Mouse (Mus musculus): ENCODE measurements around the gene Olfr287.
A peak's percentile ranks its signal among the peaks of the same experiment; 100 is the strongest.

Olfr287 gene

DNA sequence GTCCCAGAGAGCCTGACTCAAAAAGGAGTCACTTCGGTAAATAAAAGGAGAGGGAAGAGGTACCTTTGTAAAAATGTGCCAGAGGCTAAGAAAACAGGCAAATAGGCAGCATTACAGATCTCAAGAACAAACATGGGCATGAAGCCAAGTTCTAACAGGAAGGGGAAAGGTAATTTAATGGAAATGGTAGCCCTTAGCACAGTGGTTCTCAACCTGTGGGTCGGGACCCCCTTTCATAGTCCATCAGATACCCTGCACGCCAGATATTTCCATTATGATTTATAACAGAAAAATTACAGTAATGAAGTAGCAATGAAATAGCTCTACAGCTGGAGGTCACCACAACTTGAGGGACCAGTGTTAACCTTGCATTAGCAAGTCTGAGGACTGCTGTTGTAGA, 43.5 kb downstream of the Olfr287 start:
- Histone ChIP-seq H3K27me3 (ENCODE audit: insufficient read depth, low read length) (peaks cover 43% of the 10 kb centered on the region), H3K4me3 (replicated peaks; ENCODE audit: low read length) (no peak overlapping the region), H3K36me3 (ENCODE audit: insufficient read depth, low read length) (no peaks in the 10 kb centered on the region), H3K4me1 (replicated peaks; ENCODE audit: low read depth, low read length) (peaks cover 10% of the 10 kb centered on the region), H3K9me3 (ENCODE audit: low read length) (no peaks in the 10 kb centered on the region)
- no peak for TF ChIP-seq CTCF (conservative IDR thresholded peaks at IDR 0.05; ENCODE audit: low read length)
- no peak for TF ChIP-seq NANOG (IDR thresholded peaks at IDR 0.05; ENCODE audit: borderline replicate concordance, low read length)
- no peak for TF ChIP-seq POU5F1 (IDR thresholded peaks at IDR 0.05; ENCODE audit: borderline replicate concordance, low read length)

DNA sequence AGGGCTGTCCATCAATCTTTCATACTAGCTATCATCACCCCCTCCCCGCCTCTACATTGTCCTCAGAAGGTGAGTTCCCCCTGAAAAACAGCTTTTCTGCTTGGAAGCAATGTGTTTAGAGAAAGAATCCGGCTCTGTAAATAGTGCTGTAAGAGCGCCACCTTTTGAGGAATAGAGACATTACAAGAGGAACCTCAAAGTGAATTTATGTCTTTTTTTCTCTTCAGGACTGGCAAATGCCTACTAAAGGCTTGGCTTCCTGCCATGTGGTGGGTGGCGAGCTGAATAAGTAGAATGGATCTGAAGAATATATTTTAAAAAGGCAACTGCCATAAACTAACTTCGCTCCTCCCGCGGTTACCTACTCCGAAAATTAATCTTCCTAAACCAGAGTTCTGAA, 47.0 kb downstream of the Olfr287 start:
- Histone ChIP-seq H3K4me3 (replicated peaks; ENCODE audit: low read length) (no peak overlapping the region), H3K27me3 (ENCODE audit: insufficient read depth, low read length) (peaks cover 51% of the 10 kb centered on the region), H3K4me1 (replicated peaks; ENCODE audit: low read depth, low read length) (peaks cover 6% of the 10 kb centered on the region), H3K9me3 (ENCODE audit: low read length) (no peaks in the 10 kb centered on the region), H3K36me3 (ENCODE audit: insufficient read depth, low read length) (no peaks in the 10 kb centered on the region)
- TF ChIP-seq POU5F1 (IDR thresholded peaks at IDR 0.05; ENCODE audit: borderline replicate concordance, low read length) (no peak), CTCF (conservative IDR thresholded peaks at IDR 0.05; ENCODE audit: low read length) (peak; percentile 90), NANOG (IDR thresholded peaks at IDR 0.05; ENCODE audit: borderline replicate concordance, low read length) (no peak)

DNA sequence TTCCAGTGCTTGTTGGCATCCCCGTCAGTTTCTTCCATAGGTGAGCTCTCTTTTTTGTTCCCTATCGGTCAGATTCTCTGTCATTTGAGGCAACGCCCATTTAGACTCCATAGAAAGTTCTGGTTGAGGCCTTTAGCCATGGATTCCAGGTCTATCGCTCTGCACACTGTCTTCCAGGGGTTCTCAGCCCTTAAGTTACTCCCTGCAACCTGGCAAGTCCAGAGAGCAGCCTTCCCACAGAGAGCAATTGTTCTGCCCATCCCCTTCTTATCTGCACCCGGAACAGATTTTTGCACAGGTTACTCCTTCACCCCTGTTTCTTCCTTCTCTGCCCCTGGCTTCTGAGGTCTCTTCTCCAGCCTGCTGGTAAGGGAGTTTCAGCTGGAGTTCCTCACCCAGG, 48.7 kb downstream of the Olfr287 start:
- H3K4me1 ChIP-seq (replicated peaks; ENCODE audit: low read depth, low read length) = peaks cover 20% of the 10 kb centered on the region
- TF ChIP-seq NANOG (IDR thresholded peaks at IDR 0.05; ENCODE audit: borderline replicate concordance, low read length) = no peak
- TF ChIP-seq CTCF (conservative IDR thresholded peaks at IDR 0.05; ENCODE audit: low read length) = no peak
- no peak overlapping the region for H3K4me3 ChIP-seq (replicated peaks; ENCODE audit: low read length)
- no peaks in the 10 kb centered on the region for H3K36me3 ChIP-seq (ENCODE audit: insufficient read depth, low read length)
- H3K27me3 ChIP-seq (ENCODE audit: insufficient read depth, low read length) = peaks cover 60% of the 10 kb centered on the region
- 0 out of 2 replicates have a peak, but pooled peaks cover under 1% of the 10 kb centered on the region for H3K9me3 ChIP-seq (ENCODE audit: low read length)

GRCm38 (mm10) chr15:98170917-98171316, 49.9 kb downstream of the Olfr287 start:
- Histone ChIP-seq H3K27me3 (ENCODE audit: insufficient read depth, low read length) (peaks cover 61% of the 10 kb centered on the region), H3K36me3 (ENCODE audit: insufficient read depth, low read length) (no peaks in the 10 kb centered on the region), H3K4me1 (replicated peaks; ENCODE audit: low read depth, low read length) (peaks cover 21% of the 10 kb centered on the region), H3K9me3 (ENCODE audit: low read length) (0 out of 2 replicates have a peak, but pooled peaks cover 4% of the 10 kb centered on the region), H3K4me3 (replicated peaks; ENCODE audit: low read length) (no peak overlapping the region)
- TF ChIP-seq NANOG (IDR thresholded peaks at IDR 0.05; ENCODE audit: borderline replicate concordance, low read length) = no peak
- no peak for TF ChIP-seq CTCF (conservative IDR thresholded peaks at IDR 0.05; ENCODE audit: low read length)
- no peak for TF ChIP-seq POU5F1 (IDR thresholded peaks at IDR 0.05; ENCODE audit: borderline replicate concordance, low read length)

DNA sequence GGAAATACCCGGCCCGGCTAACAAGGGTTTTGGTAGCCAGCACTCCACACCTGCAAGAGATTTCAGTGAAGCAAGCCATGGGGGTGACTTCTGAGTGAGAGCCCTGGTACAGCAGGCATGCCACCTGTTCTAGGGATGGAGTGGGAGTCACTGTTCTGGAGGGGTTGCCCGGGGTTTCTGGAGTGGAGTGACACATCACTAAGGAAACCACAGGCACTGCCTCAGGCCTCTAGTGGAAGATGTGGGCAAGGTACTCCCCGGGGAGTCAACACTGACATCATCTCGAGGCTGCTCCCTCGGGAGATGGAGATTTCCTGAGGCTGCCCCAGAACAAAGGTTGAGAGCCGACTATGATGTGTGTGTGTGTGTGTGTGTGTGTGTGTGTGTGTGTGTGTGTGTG, 50.5 kb downstream of the Olfr287 start:
- Histone ChIP-seq H3K4me1 (replicated peaks; ENCODE audit: low read depth, low read length) (peaks cover 21% of the 10 kb centered on the region), H3K9me3 (ENCODE audit: low read length) (0 out of 2 replicates have a peak, but pooled peaks cover 4% of the 10 kb centered on the region)
- no peak for TF ChIP-seq CTCF (conservative IDR thresholded peaks at IDR 0.05; ENCODE audit: low read length)
- TF ChIP-seq POU5F1 (IDR thresholded peaks at IDR 0.05; ENCODE audit: borderline replicate concordance, low read length) = no peak
- no peak for TF ChIP-seq NANOG (IDR thresholded peaks at IDR 0.05; ENCODE audit: borderline replicate concordance, low read length)

DNA sequence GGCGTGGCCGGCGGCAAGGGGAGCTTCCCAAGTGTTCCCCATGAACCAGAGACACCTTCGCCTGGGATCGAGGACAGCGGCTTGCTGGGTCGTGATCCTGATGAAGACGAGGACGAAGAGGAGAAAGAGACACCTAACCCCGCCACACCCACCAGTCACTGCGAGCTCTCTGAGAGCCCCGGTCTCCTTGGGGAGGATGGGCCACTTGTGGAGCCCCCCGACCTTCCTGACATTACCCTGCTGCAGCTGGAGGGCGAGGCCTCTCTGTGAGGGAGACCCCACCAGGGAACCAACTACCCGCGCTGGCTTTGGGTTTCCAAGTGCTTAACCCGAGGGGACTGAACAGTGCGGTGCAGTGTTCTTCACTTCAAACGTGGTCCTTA, 52.2 kb downstream of the Olfr287 start:
- Histone ChIP-seq H3K27me3 (ENCODE audit: insufficient read depth, low read length) (peaks cover 65% of the 10 kb centered on the region), H3K9me3 (ENCODE audit: low read length) (0 out of 2 replicates have a peak, but pooled peaks cover 4% of the 10 kb centered on the region), H3K4me3 (replicated peaks; ENCODE audit: low read length) (peak overlapping the region; percentile 81), H3K36me3 (ENCODE audit: insufficient read depth, low read length) (no peaks in the 10 kb centered on the region), H3K4me1 (replicated peaks; ENCODE audit: low read depth, low read length) (peaks cover 21% of the 10 kb centered on the region)
- TF ChIP-seq CTCF (conservative IDR thresholded peaks at IDR 0.05; ENCODE audit: low read length) = no peak
- no peak for TF ChIP-seq NANOG (IDR thresholded peaks at IDR 0.05; ENCODE audit: borderline replicate concordance, low read length)
- no peak for TF ChIP-seq POU5F1 (IDR thresholded peaks at IDR 0.05; ENCODE audit: borderline replicate concordance, low read length)

More for the DNA sequence above, 50.5 kb downstream of the Olfr287 start:
- no peak overlapping the region for H3K4me3 ChIP-seq (replicated peaks; ENCODE audit: low read length)
- peaks cover 66% of the 10 kb centered on the region for H3K27me3 ChIP-seq (ENCODE audit: insufficient read depth, low read length)
- H3K36me3 ChIP-seq (ENCODE audit: insufficient read depth, low read length) = no peaks in the 10 kb centered on the region

DNA sequence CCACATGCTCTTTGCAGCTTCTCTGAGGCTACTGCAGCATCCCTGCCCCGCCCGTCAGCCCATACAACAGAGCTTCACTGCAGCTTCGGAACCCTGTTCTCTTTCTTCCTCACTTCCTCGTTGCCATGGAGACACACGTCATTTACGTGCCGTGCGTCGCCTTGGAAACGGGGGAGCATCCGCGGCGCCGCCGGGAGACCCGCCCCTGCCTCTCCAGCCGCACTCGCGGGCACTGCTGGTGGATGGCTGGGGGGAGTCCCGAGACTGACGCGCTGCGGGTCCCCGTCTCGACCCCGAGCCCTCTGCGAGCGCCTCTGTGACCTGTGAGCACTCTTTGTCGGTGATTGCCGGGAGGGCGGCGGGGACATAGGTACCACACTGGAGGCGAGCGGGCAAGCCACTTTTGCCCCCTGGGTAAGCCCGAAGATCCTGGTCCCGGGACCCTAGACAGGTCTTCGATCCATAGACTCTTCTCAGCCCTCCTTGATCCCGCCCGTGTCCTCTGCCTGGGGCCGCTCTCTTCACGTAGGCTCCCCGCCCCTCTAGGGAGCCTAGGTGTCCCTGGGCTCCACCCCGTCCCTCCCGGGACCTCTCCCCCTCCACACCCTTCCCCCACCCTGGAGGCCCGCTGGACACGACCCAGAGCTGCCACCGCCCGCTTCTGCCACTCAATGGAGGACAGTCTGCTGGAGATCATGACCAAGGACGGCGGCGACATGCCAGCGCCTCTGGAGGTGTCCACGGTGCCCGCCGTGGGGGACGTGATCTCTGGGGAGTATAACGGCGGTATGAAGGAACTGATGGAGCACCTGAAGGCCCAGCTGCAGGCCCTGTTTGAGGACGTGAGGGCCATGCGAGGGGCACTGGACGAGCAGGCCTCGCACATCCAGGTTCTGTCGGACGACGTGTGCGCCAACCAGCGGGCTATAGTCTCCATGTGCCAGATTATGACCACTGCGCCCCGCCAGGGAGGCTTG, 52.9 kb downstream of the Olfr287 start:
- TF ChIP-seq CTCF (conservative IDR thresholded peaks at IDR 0.05; ENCODE audit: low read length) = no peak
- no peak for TF ChIP-seq NANOG (IDR thresholded peaks at IDR 0.05; ENCODE audit: borderline replicate concordance, low read length)
- no peak for TF ChIP-seq POU5F1 (IDR thresholded peaks at IDR 0.05; ENCODE audit: borderline replicate concordance, low read length)
- Histone ChIP-seq H3K36me3 (ENCODE audit: insufficient read depth, low read length) (no peaks in the 10 kb centered on the region), H3K4me3 (replicated peaks; ENCODE audit: low read length) (peak overlapping the region; percentile 81), H3K9me3 (ENCODE audit: low read length) (0 out of 2 replicates have a peak, but pooled peaks cover 4% of the 10 kb centered on the region), H3K27me3 (ENCODE audit: insufficient read depth, low read length) (peaks cover 61% of the 10 kb centered on the region), H3K4me1 (replicated peaks; ENCODE audit: low read depth, low read length) (peaks cover 21% of the 10 kb centered on the region)

GRCm38 (mm10) chr15:98166963-98167644, 53.8 kb downstream of the Olfr287 start, which contains the start of gene Ccdc184:
Gene Ccdc184 (plus strand): TSS chr15:98167158.
- Histone ChIP-seq H3K4me3 (replicated peaks; ENCODE audit: low read length) (peak within 1 kb of the TSS; percentile 81), H3K36me3 (ENCODE audit: insufficient read depth, low read length) (no peaks in the 10 kb centered on the region), H3K27me3 (ENCODE audit: insufficient read depth, low read length) (peaks cover 58% of the 10 kb centered on the region), H3K9me3 (ENCODE audit: low read length) (0 out of 2 replicates have a peak, but pooled peaks cover 4% of the 10 kb centered on the region), H3K4me1 (replicated peaks; ENCODE audit: low read depth, low read length) (peaks cover 21% of the 10 kb centered on the region)
- TF ChIP-seq CTCF (conservative IDR thresholded peaks at IDR 0.05; ENCODE audit: low read length) (no peak), POU5F1 (IDR thresholded peaks at IDR 0.05; ENCODE audit: borderline replicate concordance, low read length) (no peak), NANOG (IDR thresholded peaks at IDR 0.05; ENCODE audit: borderline replicate concordance, low read length) (no peak)

All from E14TG2a.4 (cell line).